Mouse (Mus musculus) pancreas, adult 10 weeks (tissue): Measurements from ENCODE around the gene Gm3629. TPM values are rescaled to one million over a fixed set of nuclear protein-coding genes. Genes with fewer than 3 reads are reported as not detected.

Experiments used
- polyA plus RNA-seq: library from polyadenylated mRNA; stranded (reverse); fragments of 350-450 nt; fragmentation: Illumina TruSeq; extraction: RNeasy Lipid Tissue Mini Kit (QIAGEN cat#74804); gene quantifications from one replicate; pipeline ENCODE4 v1.2.3, GENCODE M21; 2015; ENCODE audit warnings: low read depth, low replicate concordance; ENCODE audit not compliant: insufficient read depth

Gene Gm3629
- polyA plus RNA-seq = not detected

GRCm38 (mm10) chr14:6590513-6590912, at the start of gene Gm3629:
Gene Gm3629 (minus strand): TSS chr14:6590613.

GRCm38 (mm10) chr14:6622318-6622717, 31.9 kb upstream of the Gm3629 start, which contains the start of gene Gm3460:
Gene Gm3460 (minus strand): TSS chr14:6622418.

GRCm38 (mm10) chr14:6537190-6537589, 53.2 kb downstream of the Gm3629 start, which contains the start of gene Gm8356:
Gene Gm8356 (minus strand): TSS chr14:6537290.

Other genes with a start within 250 kb of the Gm3629 start
- gene Gm3618, start 246.9 kb downstream of the Gm3629 start, polyA plus RNA-seq = not detected
- not detected for gene Gm16440, start 200.3 kb downstream of the Gm3629 start, polyA plus RNA-seq
- gene Gm3591, start 178.1 kb downstream of the Gm3629 start, polyA plus RNA-seq = not detected
- not detected for gene Gm3594, start 146.0 kb downstream of the Gm3629 start, polyA plus RNA-seq
- not detected for gene Gm8356, start 53.3 kb downstream of the Gm3629 start, polyA plus RNA-seq
- not detected for gene Gm3460, start 31.8 kb upstream of the Gm3629 start, polyA plus RNA-seq
- not detected for gene Gm10251, start 93.6 kb upstream of the Gm3629 start, polyA plus RNA-seq
- gene Gm8050, start 129.6 kb upstream of the Gm3629 start, polyA plus RNA-seq = not detected
- 0.79 TPM for gene Gm3636, start 151.7 kb upstream of the Gm3629 start, polyA plus RNA-seq
- not detected for gene Gm8362, start 183.8 kb upstream of the Gm3629 start, polyA plus RNA-seq
- gene Gm3642, start 249.7 kb upstream of the Gm3629 start, polyA plus RNA-seq = not detected